Mouse (Mus musculus) spleen, postnatal 4 days (tissue): ENCODE data around the gene Gucy2d.

Source experiments
- DNase-seq, 2 experiments: peaks; one replicate each; pipeline ENCODE4 v3.0.0; 2022; ENCODE audit warnings: low spot score in 2 of 2

Gucy2d gene

GRCm38 (mm10) chr7:98523070-98523812, 83.0 kb downstream of the Gucy2d start:
- no peak for DNase-seq

DNA sequence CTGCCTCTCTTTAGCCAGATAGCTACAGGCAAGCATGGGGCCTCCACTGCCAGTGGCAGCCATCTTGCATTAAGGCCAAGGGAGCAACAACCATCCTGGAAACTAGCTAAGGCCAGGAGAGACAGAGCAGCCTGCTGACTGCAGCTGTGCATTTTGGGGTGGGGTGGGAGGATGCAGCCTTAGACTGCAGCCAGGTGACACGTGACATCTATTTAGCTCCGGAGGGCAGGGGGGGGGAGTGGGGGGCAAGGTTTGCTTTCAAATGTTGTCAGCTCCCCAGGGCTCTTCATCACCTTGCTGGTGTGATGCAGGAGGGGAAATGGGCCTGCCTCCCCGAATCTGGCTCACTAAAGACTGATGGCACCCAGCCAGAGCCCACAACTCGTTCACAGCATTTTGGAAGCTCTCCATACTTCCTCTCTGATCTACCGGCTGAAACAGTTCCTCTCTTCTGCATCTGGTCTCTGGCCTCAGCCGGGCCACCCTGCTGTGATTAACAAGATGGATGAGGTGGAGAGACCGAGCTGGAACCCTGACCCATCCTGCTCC, 83.7 kb downstream of the Gucy2d start:
- no peak for DNase-seq

GRCm38 (mm10) chr7:98524401-98524800, 84.2 kb downstream of the Gucy2d start:
- no peak for DNase-seq

DNA sequence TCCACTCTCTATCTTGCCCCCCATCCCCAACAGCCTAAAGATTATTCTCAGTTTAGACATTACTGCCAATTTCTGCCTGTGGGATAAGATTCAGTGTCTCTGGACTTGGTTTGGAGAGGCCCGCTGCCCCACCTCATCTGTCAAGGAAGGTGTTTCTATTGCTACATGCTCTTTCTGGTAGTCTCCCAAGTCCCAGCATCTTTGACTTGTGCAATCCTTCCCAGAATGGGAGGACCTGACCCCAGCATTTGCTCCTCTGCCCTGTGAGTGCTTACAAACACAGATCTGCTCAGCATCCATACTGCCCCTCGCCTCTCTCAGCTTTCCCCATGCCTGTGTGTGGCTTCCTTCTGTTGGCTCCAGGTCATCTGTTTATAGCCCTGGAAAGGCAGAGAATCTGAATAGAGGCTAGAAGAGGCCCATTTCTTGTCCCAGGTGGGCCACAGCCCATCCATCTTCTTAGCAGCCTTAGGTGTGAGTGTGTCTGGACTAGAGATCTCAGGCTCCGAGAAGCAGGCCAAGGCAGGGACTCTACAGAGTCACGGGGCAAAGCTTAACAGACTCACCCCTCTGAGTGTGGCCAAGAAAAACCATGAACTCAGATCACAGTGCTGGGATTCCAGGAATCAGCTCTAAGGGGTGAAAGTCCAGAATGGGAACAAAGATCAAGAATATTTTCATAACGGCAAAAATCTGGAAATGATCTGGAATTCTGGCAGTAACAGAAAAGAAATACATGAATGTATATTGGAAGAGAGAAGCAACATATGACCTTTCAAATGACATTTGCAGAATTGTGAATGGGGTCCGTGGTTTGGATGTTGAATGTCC, 84.9 kb downstream of the Gucy2d start:
- no peak for DNase-seq
